Mouse (Mus musculus): ENCODE data around the gene Babam2. TPM values are rescaled to one million over a fixed set of nuclear protein-coding genes. Genes with fewer than 3 reads are reported as not detected.

Babam2 gene
- polyA plus RNA-seq, 1 experiment from 2014 or later: 33.5 TPM

DNA sequence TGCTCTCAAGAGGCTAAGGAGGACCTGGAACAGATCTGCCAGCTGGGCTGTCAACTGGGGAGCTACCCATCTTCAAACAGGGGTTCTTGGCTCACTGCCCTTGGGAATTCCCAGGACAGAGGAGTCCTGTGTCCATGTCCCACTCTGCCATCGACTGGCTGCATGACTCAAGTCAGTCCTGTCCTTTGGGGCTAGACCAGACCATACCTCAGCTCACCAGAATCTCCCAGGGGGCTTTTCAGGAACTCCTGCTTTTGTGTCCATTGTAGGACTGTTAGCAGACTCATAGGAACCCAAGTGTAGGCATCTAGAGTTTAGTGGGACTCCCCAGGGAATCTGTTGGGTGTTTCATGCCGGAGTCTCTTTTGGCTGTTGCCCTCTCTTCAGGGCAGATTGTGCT, 388.5 kb downstream of the Babam2 start:
- no peak overlapping the region for H3K4me3 ChIP-seq (replicated peaks; ENCODE audit: low read depth, low read length)
- no peaks in the 10 kb centered on the region for H3K36me3 ChIP-seq (ENCODE audit: control insufficient read depth, insufficient read depth, low read length)
- no peak overlapping the region for H3K4me2 ChIP-seq (ENCODE audit: low read length)
- H3K27me3 ChIP-seq (ENCODE audit: control insufficient read depth, insufficient read depth, low read length): no peaks in the 10 kb centered on the region
- WGBS: 92% methylated on average over 2 of the region's 2 CpGs
- no peak overlapping the region for H3K27ac ChIP-seq (replicated peaks; ENCODE audit: low read depth, low read length)
- ATAC-seq (ENCODE audit: low FRiP score, low TSS enrichment): no peak
- no peak for DNase-seq
- H3K9ac ChIP-seq (replicated peaks; ENCODE audit: low read length): no peak overlapping the region
- H3K9me3 ChIP-seq (ENCODE audit: control insufficient read depth, low read length): no peaks in the 10 kb centered on the region
- H3K4me1 ChIP-seq (ENCODE audit: control insufficient read depth, insufficient read depth, low read length): no peaks in the 10 kb centered on the region

DNA sequence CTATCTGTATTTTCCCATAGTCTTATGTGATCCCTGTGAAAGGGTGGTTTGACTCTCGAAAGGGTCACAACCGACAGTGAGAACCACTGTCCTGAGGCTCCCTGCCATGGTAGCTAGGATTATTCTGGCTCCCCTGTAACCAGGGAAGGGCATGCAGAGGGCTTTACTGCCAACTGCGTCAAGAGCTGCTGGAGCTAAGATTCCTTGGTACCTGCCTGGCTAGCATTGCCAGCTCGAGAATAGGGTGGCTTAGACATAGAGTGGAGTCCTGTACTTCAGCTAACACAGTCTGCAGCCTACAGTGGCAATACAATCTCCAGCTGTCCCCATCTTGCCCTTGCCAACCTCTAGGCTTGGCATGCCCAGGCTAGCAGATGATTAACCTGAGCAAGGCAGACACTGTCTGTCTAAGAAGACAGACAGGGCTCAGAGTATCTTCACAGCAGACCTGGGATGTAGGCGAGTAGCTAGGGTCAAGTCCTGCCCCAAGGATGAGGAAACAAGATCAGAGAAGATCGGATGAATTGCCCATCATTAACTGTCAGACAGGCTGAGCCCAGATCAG, 389.1 kb downstream of the Babam2 start:
- DNase-seq: no peak
- H3K4me1 ChIP-seq (ENCODE audit: control insufficient read depth, insufficient read depth, low read length): no peaks in the 10 kb centered on the region

DNA sequence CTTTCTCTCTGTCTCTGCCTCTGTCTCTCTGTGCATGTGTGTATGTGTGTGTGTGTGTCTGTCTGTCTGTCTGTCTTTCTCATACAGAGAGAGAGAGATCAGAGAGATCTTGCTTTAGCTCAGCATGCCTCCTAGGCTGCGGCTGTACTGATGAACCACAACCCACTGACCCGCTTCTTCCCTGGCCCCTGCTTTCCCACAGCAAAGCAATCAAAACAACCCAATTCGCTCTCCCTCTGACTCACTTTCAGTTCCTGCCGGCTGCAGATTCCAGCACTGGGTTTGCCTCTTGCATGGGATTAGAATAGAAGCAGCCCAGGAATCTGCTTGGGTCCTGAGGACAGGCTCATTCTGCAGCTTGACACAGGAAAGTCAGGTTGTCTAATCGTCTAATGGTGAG, 392.0 kb downstream of the Babam2 start:
- Histone ChIP-seq H3K9ac (replicated peaks; ENCODE audit: low read length) (no peak overlapping the region), H3K4me3 (replicated peaks; ENCODE audit: low read depth, low read length) (no peak overlapping the region), H3K4me1 (ENCODE audit: control insufficient read depth, insufficient read depth, low read length) (no peaks in the 10 kb centered on the region), H3K4me2 (ENCODE audit: low read length) (no peak overlapping the region), H3K27ac (replicated peaks; ENCODE audit: low read depth, low read length) (no peak overlapping the region), H3K36me3 (ENCODE audit: control insufficient read depth, insufficient read depth, low read length) (no peaks in the 10 kb centered on the region), H3K27me3 (ENCODE audit: control insufficient read depth, insufficient read depth, low read length) (no peaks in the 10 kb centered on the region), H3K9me3 (ENCODE audit: control insufficient read depth, low read length) (no peaks in the 10 kb centered on the region)
- 67% methylated on average over 5 of the region's 5 CpGs for WGBS
- ATAC-seq (ENCODE audit: low FRiP score, low TSS enrichment) (no peak), DNase-seq (no peak)

More for the DNA sequence above, 389.1 kb downstream of the Babam2 start:
- Histone ChIP-seq H3K9me3 (ENCODE audit: control insufficient read depth, low read length) (no peaks in the 10 kb centered on the region), H3K27me3 (ENCODE audit: control insufficient read depth, insufficient read depth, low read length) (no peaks in the 10 kb centered on the region), H3K4me2 (ENCODE audit: low read length) (no peak overlapping the region), H3K27ac (replicated peaks; ENCODE audit: low read depth, low read length) (no peak overlapping the region), H3K36me3 (ENCODE audit: control insufficient read depth, insufficient read depth, low read length) (no peaks in the 10 kb centered on the region), H3K4me3 (replicated peaks; ENCODE audit: low read depth, low read length) (no peak overlapping the region), H3K9ac (replicated peaks; ENCODE audit: low read length) (no peak overlapping the region)
- WGBS: 92% methylated on average over 6 of the region's 6 CpGs
- ATAC-seq (ENCODE audit: low FRiP score, low TSS enrichment): no peak

DNA sequence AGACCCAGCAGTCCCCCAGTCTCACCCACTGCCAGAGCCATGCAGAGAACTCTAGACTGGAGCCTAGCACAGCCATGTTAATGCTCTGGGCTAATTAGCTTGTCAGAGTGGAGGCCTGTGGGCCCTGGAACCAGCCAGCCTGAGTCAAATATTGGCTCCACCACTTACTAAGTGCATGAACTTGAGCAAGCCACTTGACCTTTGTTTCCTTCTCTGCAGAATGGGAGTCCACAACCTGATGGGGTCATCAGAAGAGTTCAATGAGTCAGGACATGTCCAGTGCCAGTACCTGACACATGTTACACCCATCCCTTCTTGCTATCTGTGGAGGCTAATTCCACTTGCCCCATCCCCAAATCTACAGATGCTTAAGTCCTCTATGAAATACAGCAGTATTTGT, 394.8 kb downstream of the Babam2 start:
- Histone ChIP-seq H3K9me3 (ENCODE audit: control insufficient read depth, low read length) (no peaks in the 10 kb centered on the region), H3K27ac (replicated peaks; ENCODE audit: low read depth, low read length) (no peak overlapping the region), H3K4me2 (ENCODE audit: low read length) (no peak overlapping the region), H3K4me3 (replicated peaks; ENCODE audit: low read depth, low read length) (no peak overlapping the region), H3K4me1 (ENCODE audit: control insufficient read depth, insufficient read depth, low read length) (no peaks in the 10 kb centered on the region), H3K9ac (replicated peaks; ENCODE audit: low read length) (no peak overlapping the region), H3K27me3 (ENCODE audit: control insufficient read depth, insufficient read depth, low read length) (no peaks in the 10 kb centered on the region), H3K36me3 (ENCODE audit: control insufficient read depth, insufficient read depth, low read length) (no peaks in the 10 kb centered on the region)
- DNase-seq (no peak), ATAC-seq (ENCODE audit: low FRiP score, low TSS enrichment) (no peak)

DNA sequence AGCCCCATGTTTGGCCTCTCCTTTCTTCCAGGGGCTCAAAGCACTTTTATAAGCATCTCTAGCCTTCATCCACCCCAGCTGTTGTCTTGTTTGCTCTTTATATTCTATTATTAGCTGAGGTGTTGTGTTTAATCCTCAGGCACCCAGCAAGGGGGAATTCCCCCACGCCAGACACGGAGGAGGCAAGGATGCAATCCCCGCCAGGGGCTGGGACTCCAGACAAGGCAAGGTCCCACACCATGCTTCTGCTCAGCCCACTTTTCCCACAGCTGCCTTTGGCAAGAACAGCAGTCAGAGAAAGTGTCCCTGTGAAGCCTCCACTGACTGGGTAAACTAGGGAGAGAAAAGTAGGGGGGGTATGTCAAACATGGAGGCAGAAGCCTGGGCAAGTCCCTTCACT, 401.2 kb downstream of the Babam2 start:
- Histone ChIP-seq H3K4me3 (replicated peaks; ENCODE audit: low read depth, low read length) (no peak overlapping the region), H3K9me3 (ENCODE audit: control insufficient read depth, low read length) (no peaks in the 10 kb centered on the region), H3K4me2 (ENCODE audit: low read length) (no peak overlapping the region), H3K4me1 (ENCODE audit: control insufficient read depth, insufficient read depth, low read length) (no peaks in the 10 kb centered on the region), H3K36me3 (ENCODE audit: control insufficient read depth, insufficient read depth, low read length) (no peaks in the 10 kb centered on the region), H3K27me3 (ENCODE audit: control insufficient read depth, insufficient read depth, low read length) (no peaks in the 10 kb centered on the region), H3K27ac (replicated peaks; ENCODE audit: low read depth, low read length) (no peak overlapping the region), H3K9ac (replicated peaks; ENCODE audit: low read length) (no peak overlapping the region)
- WGBS: 77% methylated on average over 3 of the region's 3 CpGs
- DNase-seq (no peak), ATAC-seq (ENCODE audit: low FRiP score, low TSS enrichment) (no peak)

- Histone ChIP-seq H3K9ac (replicated peaks; ENCODE audit: low read length) (no peak overlapping the region), H3K4me3 (replicated peaks; ENCODE audit: low read depth, low read length) (no peak overlapping the region), H3K27me3 (ENCODE audit: control insufficient read depth, insufficient read depth, low read length) (no peaks in the 10 kb centered on the region), H3K4me2 (ENCODE audit: low read length) (no peak overlapping the region), H3K36me3 (ENCODE audit: control insufficient read depth, insufficient read depth, low read length) (no peaks in the 10 kb centered on the region), H3K27ac (replicated peaks; ENCODE audit: low read depth, low read length) (no peak overlapping the region), H3K4me1 (ENCODE audit: control insufficient read depth, insufficient read depth, low read length) (no peaks in the 10 kb centered on the region), H3K9me3 (ENCODE audit: control insufficient read depth, low read length) (no peaks in the 10 kb centered on the region)
- DNase-seq: peak; percentile 70
- WGBS: 26% methylated on average over 5 of the region's 5 CpGs
- no peak for ATAC-seq (ENCODE audit: low FRiP score, low TSS enrichment)
Measured at GRCm38 (mm10) chr5:32102484-32102883, 405.0 kb downstream of the Babam2 start.

- no peak for DNase-seq
- ATAC-seq (ENCODE audit: low FRiP score, low TSS enrichment): no peak
- Histone ChIP-seq H3K9me3 (ENCODE audit: control insufficient read depth, low read length) (no peaks in the 10 kb centered on the region), H3K36me3 (ENCODE audit: control insufficient read depth, insufficient read depth, low read length) (no peaks in the 10 kb centered on the region), H3K4me2 (ENCODE audit: low read length) (no peak overlapping the region), H3K27me3 (ENCODE audit: control insufficient read depth, insufficient read depth, low read length) (no peaks in the 10 kb centered on the region), H3K9ac (replicated peaks; ENCODE audit: low read length) (no peak overlapping the region), H3K27ac (replicated peaks; ENCODE audit: low read depth, low read length) (no peak overlapping the region), H3K4me3 (replicated peaks; ENCODE audit: low read depth, low read length) (no peak overlapping the region), H3K4me1 (ENCODE audit: control insufficient read depth, insufficient read depth, low read length) (no peaks in the 10 kb centered on the region)
- WGBS: 88% methylated on average over 6 of the region's 6 CpGs
Measured at GRCm38 (mm10) chr5:32102971-32103431, 405.5 kb downstream of the Babam2 start.

DNA sequence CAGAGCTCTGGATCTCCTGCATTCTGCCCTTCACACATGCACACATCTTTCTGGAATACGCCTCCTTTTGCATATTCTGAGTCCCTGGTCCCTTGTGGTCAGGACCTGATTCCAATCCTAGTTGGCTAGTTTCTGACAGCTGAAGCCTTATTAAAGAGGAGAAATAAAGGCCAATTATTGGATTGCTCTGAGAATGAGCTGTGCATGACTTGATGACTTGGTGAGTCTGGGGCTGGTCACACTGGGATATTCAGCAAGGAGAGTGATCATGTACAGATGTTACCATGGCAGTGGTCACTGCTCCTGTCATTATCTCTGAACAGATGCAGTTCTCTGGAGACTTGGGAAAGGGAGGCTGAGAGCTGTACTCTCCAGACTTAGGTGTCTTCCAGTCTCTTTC, 406.1 kb downstream of the Babam2 start:
- no peak overlapping the region for H3K4me3 ChIP-seq (replicated peaks; ENCODE audit: low read depth, low read length)
- no peaks in the 10 kb centered on the region for H3K4me1 ChIP-seq (ENCODE audit: control insufficient read depth, insufficient read depth, low read length)
- 97% methylated on average over 1 of the region's 1 CpGs for WGBS
- no peaks in the 10 kb centered on the region for H3K9me3 ChIP-seq (ENCODE audit: control insufficient read depth, low read length)
- ATAC-seq (ENCODE audit: low FRiP score, low TSS enrichment) (no peak), DNase-seq (no peak)
- no peak overlapping the region for H3K27ac ChIP-seq (replicated peaks; ENCODE audit: low read depth, low read length)
- H3K9ac ChIP-seq (replicated peaks; ENCODE audit: low read length): no peak overlapping the region
- no peaks in the 10 kb centered on the region for H3K27me3 ChIP-seq (ENCODE audit: control insufficient read depth, insufficient read depth, low read length)
- H3K36me3 ChIP-seq (ENCODE audit: control insufficient read depth, insufficient read depth, low read length): no peaks in the 10 kb centered on the region
- H3K4me2 ChIP-seq (ENCODE audit: low read length): no peak overlapping the region

GRCm38 (mm10) chr5:32104119-32104990, 406.9 kb downstream of the Babam2 start:
- Histone ChIP-seq H3K36me3 (ENCODE audit: control insufficient read depth, insufficient read depth, low read length) (no peaks in the 10 kb centered on the region), H3K27ac (replicated peaks; ENCODE audit: low read depth, low read length) (no peak overlapping the region), H3K4me1 (ENCODE audit: control insufficient read depth, insufficient read depth, low read length) (no peaks in the 10 kb centered on the region), H3K9ac (replicated peaks; ENCODE audit: low read length) (no peak overlapping the region), H3K4me2 (ENCODE audit: low read length) (no peak overlapping the region), H3K4me3 (replicated peaks; ENCODE audit: low read depth, low read length) (no peak overlapping the region), H3K9me3 (ENCODE audit: control insufficient read depth, low read length) (no peaks in the 10 kb centered on the region), H3K27me3 (ENCODE audit: control insufficient read depth, insufficient read depth, low read length) (no peaks in the 10 kb centered on the region)
- 87% methylated on average over 12 of the region's 12 CpGs for WGBS
- no peak for DNase-seq
- ATAC-seq (ENCODE audit: low FRiP score, low TSS enrichment): no peak

Measured in midbrain, embryonic 14.5 days (tissue).